Mouse (Mus musculus) embryonic stem cell, embryonic (primary cell): ENCODE measurements around the gene Gadl1.

Source experiments
- CTCF ChIA-PET, 4 experiments: fragments of 300-600 bp in 2 of 4; fragments of 350-600 bp in 2 of 4; sonication (Branson Sonifier 250); formaldehyde crosslinking; loops; one replicate each; lab custom pipeline; 2022; ENCODE audit warnings: inconsistent platforms in 2 of 4; lab: Charles Lee
- POLR2A ChIA-PET, 4 experiments: fragments of 300-600 bp in 2 of 4; fragments of 350-600 bp in 2 of 4; sonication (Branson Sonifier 250); formaldehyde crosslinking; loops; one replicate each; lab custom pipeline; 2022; ENCODE audit warnings: antibody characterized with exemption in 4 of 4, inconsistent platforms in 1 of 4; lab: Charles Lee

Gene Gadl1

DNA sequence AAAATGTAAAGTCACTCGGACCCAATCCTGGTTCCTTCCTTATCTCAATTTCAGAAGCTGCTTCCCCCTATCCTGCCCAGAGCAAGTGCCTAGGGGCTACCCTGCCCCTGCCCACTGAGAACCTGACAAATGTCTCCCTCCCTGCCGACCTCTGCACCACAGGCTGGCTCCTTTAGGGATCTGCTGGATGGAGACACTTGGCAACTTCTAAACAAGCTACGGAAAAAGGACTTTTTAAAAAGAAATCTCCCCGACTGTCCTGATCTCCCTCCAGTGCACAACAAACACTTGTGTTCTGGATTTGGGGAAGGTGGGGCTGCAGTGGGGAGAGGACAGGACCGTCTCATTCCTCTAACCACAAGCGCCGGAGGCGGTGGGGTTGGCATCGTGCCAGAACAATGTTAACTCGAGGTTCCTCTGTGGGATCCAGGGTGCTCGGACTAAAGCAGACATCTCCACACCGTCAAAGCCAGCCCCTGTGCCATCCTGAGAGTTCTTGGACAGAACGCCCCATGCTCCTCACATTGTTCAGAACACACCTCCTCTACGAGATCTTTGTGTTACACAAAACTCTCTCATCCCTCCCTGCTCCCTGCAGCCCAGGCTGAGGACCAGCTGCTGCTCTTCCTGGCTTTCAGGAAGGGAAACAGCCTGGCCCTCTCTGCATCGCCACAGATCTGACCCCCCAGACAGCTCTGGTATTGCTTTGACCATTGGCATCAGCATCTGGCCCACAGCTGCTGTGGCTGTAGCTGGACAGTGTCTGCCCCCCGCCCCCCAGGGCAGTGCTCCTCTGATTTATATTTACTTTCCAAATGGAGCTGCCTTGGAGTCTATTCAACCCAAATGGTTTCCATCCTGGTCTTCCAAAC lies 189.7 kb downstream of the Gadl1 start:
- ChIA-PET POLR2A (interaction anchor here in 1 of 4 experiments (0.6 kb wide), 1 partner anchor 415 kb away, joined by 3 read pairs; no protein-coding TSS in a partner anchor), CTCF (interaction anchor here in 2 of 4 experiments (0.6 to 2.0 kb wide), 2 partner anchors 10 to 286 kb away, joined by 3 to 11 read pairs; no protein-coding TSS in a partner anchor)

DNA sequence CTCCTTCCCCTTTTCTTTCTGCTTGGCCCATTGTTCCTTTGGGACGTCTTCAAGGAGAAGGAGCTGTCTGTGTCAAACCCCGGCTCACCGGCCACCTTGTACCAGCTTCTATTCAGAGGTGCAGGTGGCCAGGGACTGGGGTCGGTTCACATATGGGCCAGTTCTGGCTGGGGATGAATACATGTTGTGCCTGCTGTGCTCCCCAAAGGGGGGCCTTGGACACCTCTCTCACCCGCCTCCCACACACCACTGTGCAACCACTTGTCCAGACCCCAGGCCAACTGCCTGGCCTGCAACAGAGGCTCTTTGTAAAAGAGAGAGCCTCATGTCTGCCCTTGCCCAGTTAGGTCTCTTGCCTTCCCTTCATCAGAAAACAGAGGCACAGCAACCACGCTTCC lies 190.3 kb downstream of the Gadl1 start:
- ChIA-PET CTCF (interaction anchor here in 1 of 4 experiments (2.0 kb wide), 1 partner anchor 11 kb away, joined by 11 read pairs; no protein-coding TSS in a partner anchor), POLR2A (interaction anchor here in 1 of 4 experiments (0.6 kb wide), 1 partner anchor 415 kb away, joined by 3 read pairs; no protein-coding TSS in a partner anchor)

DNA sequence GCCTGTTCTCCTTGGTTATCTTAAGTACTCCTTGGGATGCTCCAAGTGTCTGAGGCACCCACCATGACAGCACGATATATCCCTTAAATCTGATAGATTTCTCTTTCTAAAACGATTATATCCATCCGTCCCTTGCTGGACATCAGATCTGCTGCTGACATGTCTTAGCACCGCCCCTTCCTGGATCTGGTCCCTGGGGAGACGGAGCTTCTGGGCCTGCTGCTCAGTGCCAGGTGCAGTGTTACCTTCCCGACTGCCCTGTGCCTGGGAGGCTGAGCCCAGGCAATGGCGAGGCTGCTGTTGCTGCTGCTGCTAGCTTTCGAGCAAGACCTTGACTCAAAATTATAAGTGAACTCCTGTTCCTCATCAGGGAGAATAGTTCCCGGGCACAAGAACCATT lies 190.8 kb downstream of the Gadl1 start:
- ChIA-PET POLR2A (interaction anchor here in 1 of 4 experiments (0.6 kb wide), 1 partner anchor 414 kb away, joined by 3 read pairs; no protein-coding TSS in a partner anchor), CTCF (interaction anchor here in 1 of 4 experiments (2.0 kb wide), 1 partner anchor 11 kb away, joined by 11 read pairs; no protein-coding TSS in a partner anchor)

DNA sequence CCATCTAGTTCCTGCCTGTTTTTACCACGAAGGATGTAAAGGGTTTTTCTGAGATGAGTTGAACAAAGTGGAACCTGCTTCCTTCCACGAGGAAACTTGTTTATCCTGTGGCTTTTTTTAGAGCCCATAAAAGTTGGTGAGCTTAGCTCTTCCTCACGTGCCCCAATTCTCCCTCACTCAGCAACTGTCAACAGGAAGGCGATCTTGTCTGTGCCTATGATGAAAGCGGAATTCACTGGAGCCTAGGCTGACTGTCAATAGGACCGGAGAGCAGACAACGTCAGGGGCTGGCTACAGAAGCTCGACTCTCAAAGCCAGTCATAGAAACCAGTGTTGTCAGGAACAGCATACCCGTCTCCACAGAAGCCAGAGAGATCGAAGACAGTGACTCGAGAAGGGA lies 192.6 kb downstream of the Gadl1 start:
- CTCF ChIA-PET, result no interaction called here
- POLR2A ChIA-PET, result no interaction called here

DNA sequence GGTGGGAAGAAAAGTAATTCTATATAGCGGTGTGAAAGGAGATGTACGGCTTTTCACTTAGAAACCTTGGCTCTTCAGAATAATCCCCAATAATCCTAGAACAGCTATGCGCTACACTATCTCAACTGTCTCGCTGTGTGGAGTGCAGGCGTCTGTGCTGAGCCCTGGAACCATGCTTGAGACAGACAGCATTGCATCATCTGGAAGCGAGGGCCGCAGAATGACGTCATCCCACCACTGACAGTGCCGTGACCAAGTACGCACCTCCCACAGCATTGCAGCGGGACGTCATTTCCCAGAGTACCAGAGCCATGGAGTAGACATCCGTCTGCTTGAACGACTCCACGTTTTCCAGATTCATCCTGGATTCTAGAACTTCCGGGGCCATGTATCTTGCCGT lies 195.5 kb downstream of the Gadl1 start:
- ChIA-PET POLR2A (interaction anchor here in 2 of 4 experiments (0.6 to 1.3 kb wide), 2 partner anchors 9 to 71 kb away, joined by 3 read pairs; no protein-coding TSS in a partner anchor), CTCF (interaction anchor here in 2 of 4 experiments (0.6 to 0.7 kb wide), 2 partner anchors 91 to 1497 kb away, joined by 3 to 4 read pairs; no protein-coding TSS in a partner anchor)

DNA sequence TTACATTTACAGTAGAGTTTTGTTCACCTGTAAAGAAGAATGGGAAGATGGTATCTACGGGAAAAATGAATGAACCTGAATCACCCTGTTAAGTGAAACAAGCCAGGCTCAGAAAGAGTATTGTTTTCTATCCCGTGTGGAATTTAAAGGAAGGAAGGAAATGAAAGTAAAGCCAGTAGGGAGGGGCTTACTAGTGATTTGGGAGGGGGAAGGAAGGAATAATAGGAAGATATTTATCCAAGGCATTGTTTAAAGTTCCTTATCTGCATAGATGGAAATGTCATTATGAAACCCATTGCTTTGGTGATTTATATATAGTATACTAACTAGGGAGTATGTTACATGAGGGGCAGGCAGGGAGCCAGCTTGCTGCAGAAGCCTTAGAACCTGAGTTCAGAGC lies 199.5 kb downstream of the Gadl1 start:
- ChIA-PET CTCF (no interaction called here), POLR2A (interaction anchor here in 1 of 4 experiments (0.6 kb wide), 2 partner anchors 50 to 654 kb away, joined by 3 read pairs; no protein-coding TSS in a partner anchor)

DNA sequence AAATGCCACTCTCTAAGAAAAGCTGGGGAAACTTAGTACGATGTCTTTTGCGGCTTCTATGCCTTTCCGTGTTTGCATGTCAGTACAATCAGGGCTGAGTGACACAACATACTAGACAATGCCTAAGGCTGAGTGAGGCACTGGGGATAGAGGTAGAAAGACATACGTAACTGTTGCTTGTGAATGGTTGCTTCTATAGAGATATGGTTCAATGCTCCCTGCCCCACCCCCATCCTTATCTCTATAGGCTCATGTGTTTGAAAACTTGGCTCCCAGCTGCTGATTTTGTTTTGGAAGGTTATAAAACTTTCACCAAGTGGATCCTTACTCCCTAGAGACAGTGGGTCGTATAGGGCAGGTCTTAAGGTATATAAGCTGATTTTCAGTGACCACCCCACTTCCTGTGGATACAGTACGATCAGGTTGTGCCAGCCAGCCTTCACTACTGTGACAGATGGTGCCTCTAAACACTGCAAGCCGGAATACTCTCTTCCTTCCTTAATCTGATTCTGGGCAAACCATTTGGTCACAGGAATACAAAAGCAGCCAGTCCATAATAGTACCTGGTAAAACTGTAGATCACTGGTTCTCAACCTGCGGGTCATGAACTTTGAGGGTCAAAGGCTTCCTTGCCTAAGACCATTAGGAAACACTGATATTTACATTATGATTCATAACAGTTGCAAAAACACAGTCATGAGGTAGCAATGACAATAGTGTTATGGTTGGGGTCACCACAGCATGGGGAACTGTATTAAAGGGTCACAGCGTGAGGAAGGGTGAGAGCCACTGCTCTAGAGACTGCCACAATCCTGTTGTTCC lies 202.1 kb downstream of the Gadl1 start:
- POLR2A ChIA-PET, result interaction anchor here in 1 of 4 experiments (0.5 kb wide), 1 partner anchor 44 kb away, joined by 3 read pairs; no protein-coding TSS in a partner anchor
- CTCF ChIA-PET, result no interaction called here

DNA sequence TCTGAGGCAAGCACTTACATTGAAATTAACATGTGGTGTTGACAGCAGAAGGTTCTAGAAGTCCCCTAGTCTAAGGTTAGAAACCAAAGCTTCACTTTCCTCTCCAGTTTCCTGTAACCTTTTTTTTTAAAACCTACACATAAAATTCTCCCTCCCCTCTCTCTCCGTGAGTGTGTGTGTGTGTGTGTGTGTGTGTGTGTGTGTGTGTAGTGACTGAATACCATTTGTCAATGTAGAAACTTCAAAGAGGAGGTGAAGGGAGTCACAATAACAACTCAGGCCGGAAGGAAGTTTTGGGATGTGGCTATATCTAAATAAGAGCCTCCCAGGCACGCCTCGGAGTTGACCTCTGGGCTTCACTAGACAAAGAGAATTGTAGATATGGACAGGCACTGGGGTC lies 205.1 kb downstream of the Gadl1 start:
- ChIA-PET CTCF (no interaction called here), POLR2A (interaction anchor here in 1 of 4 experiments (0.6 kb wide), 1 partner anchor 10 kb away, joined by 3 read pairs; no protein-coding TSS in a partner anchor)

DNA sequence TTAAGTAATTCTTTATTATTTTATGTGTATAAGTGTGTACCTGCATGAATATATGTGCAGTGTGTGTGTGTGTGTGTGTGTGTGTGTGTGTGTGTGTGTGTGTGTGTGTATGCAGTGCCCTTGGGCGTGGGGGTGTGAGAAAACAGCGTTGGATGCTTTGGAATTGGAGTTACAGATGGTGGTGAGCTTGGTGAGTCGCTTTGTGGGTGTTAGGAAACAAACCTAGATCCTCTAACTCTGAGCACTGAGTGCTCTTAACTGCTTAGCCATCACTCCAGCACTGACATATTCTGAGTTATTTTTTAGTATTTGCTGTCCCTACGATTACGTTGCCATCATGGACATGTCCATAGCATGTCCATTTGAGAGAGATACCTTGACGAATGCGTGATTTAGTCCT lies 206.6 kb downstream of the Gadl1 start:
- POLR2A ChIA-PET, result no interaction called here
- CTCF ChIA-PET, result interaction anchor here in 1 of 4 experiments (0.7 kb wide), 1 partner anchor 1189 kb away, joined by 3 read pairs; no protein-coding TSS in a partner anchor

DNA sequence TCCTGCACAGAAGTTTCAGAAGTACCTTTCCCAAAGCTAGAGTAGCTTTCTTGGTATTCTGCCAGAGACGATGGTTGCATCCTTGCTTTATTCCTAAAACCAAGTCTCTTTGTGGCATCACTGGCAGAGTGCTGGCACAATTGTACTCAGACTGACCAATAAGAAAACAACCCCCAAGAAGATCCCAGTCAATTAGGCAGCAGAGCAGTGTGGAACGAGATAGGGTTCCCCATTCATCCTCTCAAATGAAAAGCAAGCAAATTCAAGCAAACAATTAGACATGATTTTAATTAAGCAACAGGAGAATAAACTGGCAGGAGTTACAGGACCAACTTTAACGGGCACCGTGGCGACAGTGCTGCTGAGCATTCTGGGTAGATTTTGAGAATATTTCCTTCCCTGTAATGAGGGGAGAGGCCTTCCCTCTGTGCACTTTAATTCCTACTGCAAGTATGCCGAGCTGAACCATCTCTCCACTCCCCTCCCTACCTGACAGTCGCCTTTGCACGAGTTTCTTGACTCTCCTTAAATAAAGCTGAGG lies 209.1 kb downstream of the Gadl1 start:
- CTCF ChIA-PET, result no interaction called here
- POLR2A ChIA-PET, result interaction anchor here in 1 of 4 experiments (0.6 kb wide), 1 partner anchor 373 kb away, joined by 3 read pairs; no protein-coding TSS in a partner anchor

DNA sequence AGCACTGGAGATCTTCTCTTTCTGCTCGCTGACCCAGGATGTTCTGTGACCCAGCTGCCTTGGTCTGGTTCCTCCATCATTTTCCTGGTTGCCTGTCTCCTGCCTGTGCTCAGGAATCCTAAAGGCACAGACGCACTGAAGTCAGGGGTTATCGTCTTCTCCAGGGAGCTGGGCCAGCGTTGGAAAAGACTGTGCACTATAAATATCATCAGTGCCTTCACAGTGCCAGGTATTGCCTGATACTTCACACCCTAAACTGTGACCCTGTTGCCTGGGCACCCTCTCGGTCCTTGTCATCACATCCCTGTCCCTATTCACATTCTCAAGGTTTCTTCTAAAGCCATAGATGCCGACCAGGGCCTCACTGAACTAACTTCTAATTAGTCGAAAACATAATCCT lies 210.7 kb downstream of the Gadl1 start:
- ChIA-PET POLR2A (no interaction called here), CTCF (no interaction called here)

DNA sequence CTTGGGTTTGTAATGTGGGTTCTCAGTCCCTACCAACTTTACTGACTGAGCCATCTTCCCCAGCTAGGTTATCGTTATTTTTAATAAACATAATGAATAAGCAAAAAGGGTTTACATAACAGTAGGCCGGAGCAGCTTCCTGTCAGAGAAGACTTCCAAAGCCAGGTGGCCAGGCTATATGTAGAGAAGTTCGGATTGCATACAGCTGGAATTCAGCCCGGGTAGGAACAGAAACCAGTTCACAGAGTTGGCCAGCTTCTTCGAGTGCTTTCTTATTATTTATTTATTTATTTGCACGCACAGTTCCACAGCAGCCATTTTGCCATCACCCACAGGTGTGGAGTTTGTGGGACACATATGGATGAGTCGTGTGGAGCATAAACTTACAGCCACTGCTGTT lies 212.2 kb downstream of the Gadl1 start:
- ChIA-PET CTCF (interaction anchor here in 1 of 4 experiments (1.2 kb wide), 1 partner anchor 32 kb away, joined by 4 read pairs; no protein-coding TSS in a partner anchor), POLR2A (interaction anchor here in 1 of 4 experiments (1.2 kb wide), 1 partner anchor 11 kb away, joined by 3 read pairs; no protein-coding TSS in a partner anchor)

DNA sequence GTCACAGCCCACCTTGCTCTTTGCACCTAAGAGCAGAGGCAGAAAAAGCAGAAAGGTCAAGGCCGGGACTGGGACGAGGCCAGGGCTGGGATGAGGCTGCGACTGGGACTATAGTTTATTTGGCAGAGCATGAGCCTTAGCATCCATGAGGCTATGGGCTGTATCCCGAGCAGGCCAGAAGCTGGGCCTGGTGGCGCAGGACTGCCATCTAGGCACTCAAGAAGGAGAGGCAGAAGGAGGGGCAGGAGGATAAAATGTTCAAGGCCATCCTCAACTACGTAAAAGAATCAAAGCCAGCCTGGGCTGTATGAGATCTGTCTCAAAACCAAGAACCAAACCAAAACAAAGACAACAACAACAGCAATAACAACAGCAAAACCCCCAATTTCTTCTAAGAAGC lies 213.3 kb downstream of the Gadl1 start:
- POLR2A ChIA-PET, result interaction anchor here in 2 of 4 experiments (0.6 to 0.7 kb wide), 2 partner anchors 18 to 24 kb away, joined by 3 to 4 read pairs; no protein-coding TSS in a partner anchor
- CTCF ChIA-PET, result interaction anchor here in 1 of 4 experiments (1.2 kb wide), 1 partner anchor 33 kb away, joined by 4 read pairs; no protein-coding TSS in a partner anchor

DNA sequence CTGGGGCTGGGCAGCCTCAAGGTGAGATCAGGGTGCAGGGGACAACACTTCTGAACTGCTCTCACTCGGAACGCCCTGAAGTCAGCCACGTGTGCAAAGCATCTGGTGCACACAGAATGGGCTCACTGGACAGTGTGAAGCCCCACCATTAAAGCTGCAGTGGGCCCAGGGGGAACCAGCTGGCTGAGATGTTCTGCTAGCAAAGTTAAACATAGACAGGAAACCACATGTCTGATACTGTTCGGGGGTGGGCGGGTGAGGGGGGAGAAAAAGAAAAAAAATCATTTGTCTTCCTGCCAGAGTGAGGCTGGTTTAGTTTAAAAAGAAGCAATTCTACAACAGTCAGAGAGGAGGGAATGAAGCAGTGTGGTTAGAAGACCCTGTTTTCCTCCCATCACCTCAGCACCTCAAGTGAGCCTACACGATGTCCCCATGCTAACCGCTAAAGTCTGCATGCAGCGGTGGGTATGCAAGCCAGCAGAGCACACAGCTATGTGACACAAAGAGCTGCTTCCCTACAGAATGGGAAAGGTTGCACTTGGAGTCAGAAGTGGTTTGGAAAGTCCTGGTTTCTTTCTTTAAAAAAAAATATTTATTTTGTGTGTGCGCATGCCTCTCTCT lies 213.8 kb downstream of the Gadl1 start:
- CTCF ChIA-PET, result interaction anchor here in 1 of 4 experiments (0.6 kb wide), 1 partner anchor 169 kb away, joined by 5 read pairs; no protein-coding TSS in a partner anchor
- POLR2A ChIA-PET, result interaction anchor here in 2 of 4 experiments (0.6 to 0.7 kb wide), 2 partner anchors 17 to 755 kb away, joined by 3 to 4 read pairs; no protein-coding TSS in a partner anchor
